ENCODE assay signal across 24 mouse cellular contexts in genomic region chr5:151201220-151201619, GRCm38 (mm10). TPM values are rescaled to one million over a fixed set of nuclear protein-coding genes. Genes with fewer than 3 reads are reported as not detected.
DNase-seq lines count a peak whose midpoint lies in the region; ATAC-seq and TF ChIP-seq lines count a peak whose summit lies in the region.
"Had no signal": no experiment of that assay in that cellular context is flagged by ENCODE, and none has a peak within 500 bp of the region (broad histone marks: within the 10 kb centered on the region; RNA-seq: fewer than 3 reads in every experiment).

No protein-coding gene starts in this region.

- H3K9me3 ChIP-seq in forebrain, postnatal 0 days (ENCODE audit: low read length): no peaks in the 10 kb centered on the region
- H3K9me3 ChIP-seq in forebrain, embryonic 13.5 days (replicated peaks): no peaks in the 10 kb centered on the region
- no peaks in the 10 kb centered on the region for H3K9me3 ChIP-seq in kidney, embryonic 14.5 days (ENCODE audit: control insufficient read depth, low read length)
- H3K9me3 ChIP-seq in kidney, embryonic 16.5 days (ENCODE audit: low read length): peaks cover 3% of the 10 kb centered on the region; the same call in 1 of the 2 replicates
- H3K9me3 ChIP-seq: embryonic facial prominence, embryonic 10.5 days; G1E had no signal

- WGBS in forebrain, postnatal 0 days: 29% methylated on average over 3 of the region's 3 CpGs
- WGBS in forebrain, embryonic 13.5 days: 55% methylated on average over 3 of the region's 3 CpGs
- WGBS in kidney, embryonic 14.5 days: 72% methylated on average over 3 of the region's 3 CpGs
- WGBS in kidney, embryonic 16.5 days: 70% methylated on average over 3 of the region's 3 CpGs

- no peaks in the 10 kb centered on the region for H3K36me3 ChIP-seq in forebrain, postnatal 0 days (ENCODE audit: insufficient read depth)
- H3K36me3 ChIP-seq in forebrain, embryonic 13.5 days (ENCODE audit: poor library complexity, severe bottlenecking): no peaks in the 10 kb centered on the region
- no peaks in the 10 kb centered on the region for H3K36me3 ChIP-seq in kidney, embryonic 14.5 days (ENCODE audit: control insufficient read depth, insufficient read depth, low read length)
- H3K36me3 ChIP-seq in kidney, embryonic 16.5 days (ENCODE audit: insufficient read depth, low read length): no peaks in the 10 kb centered on the region
- H3K36me3 ChIP-seq: embryonic facial prominence, embryonic 10.5 days; embryonic facial prominence, embryonic 12.5 days; G1E had no signal

- ATAC-seq in forebrain, postnatal 0 days: peak; percentile 23; the same call in 1 of the 2 replicates
- no peak for ATAC-seq in forebrain, embryonic 13.5 days
- ATAC-seq in kidney, embryonic 14.5 days (ENCODE audit: low FRiP score, low TSS enrichment): 0 out of 2 replicates have a peak, but pooled peaks have one; percentile 52
- ATAC-seq in kidney, embryonic 16.5 days (ENCODE audit: low FRiP score, low TSS enrichment): peak; percentile 59; the same call in 1 of the 2 replicates
- ATAC-seq: activated CD4-positive, CD25-positive, alpha-beta regulatory T cell, adult 4 months; CD4-positive, CD25-positive, alpha-beta regulatory T cell, adult 4 months; forebrain, embryonic 14.5 days; forebrain, embryonic 16.5 days; Patski had no signal

- DNase-seq in forebrain, postnatal 0 days: no peak
- no peak for DNase-seq in kidney, adult 8-10 months
- DNase-seq in kidney, adult 9 months: no peak
- DNase-seq: adrenal gland, adult 8-10 months; adrenal gland, postnatal 14 days; adrenal gland, postnatal 36 days; B cell, adult 2 months; cerebellum, adult 11-12 months; cerebellum, adult 2 months; cerebellum, adult 9-10 months; cerebellum, postnatal 10 days; cerebellum, postnatal 25 days had no signal

- no peaks in the 10 kb centered on the region for H3K27me3 ChIP-seq in forebrain, postnatal 0 days (ENCODE audit: insufficient read depth, low read length)
- H3K27me3 ChIP-seq in forebrain, embryonic 13.5 days: no peaks in the 10 kb centered on the region
- H3K27me3 ChIP-seq in kidney, embryonic 14.5 days (ENCODE audit: control insufficient read depth, insufficient read depth, low read length): no peaks in the 10 kb centered on the region
- no peaks in the 10 kb centered on the region for H3K27me3 ChIP-seq in kidney, embryonic 16.5 days (ENCODE audit: insufficient read depth, low read length)
- H3K27me3 ChIP-seq: CH12.LX; embryonic facial prominence, embryonic 12.5 days; Patski had no signal

- H3K9ac ChIP-seq in forebrain, postnatal 0 days: no peak overlapping the region
- H3K9ac ChIP-seq in forebrain, embryonic 13.5 days: no peak overlapping the region
- H3K9ac ChIP-seq in kidney, embryonic 14.5 days (ENCODE audit: low read depth, low read length): no peak overlapping the region
- H3K9ac ChIP-seq in kidney, embryonic 16.5 days (replicated peaks; ENCODE audit: low read length): no peak overlapping the region
- H3K9ac ChIP-seq: embryonic facial prominence, embryonic 12.5 days had no signal

- no peak for TF ChIP-seq CTCF in forebrain, postnatal 0 days (IDR thresholded peaks at IDR 0.05; ENCODE audit: low read depth)

- no peaks in the 10 kb centered on the region for H3K4me1 ChIP-seq in forebrain, postnatal 0 days (ENCODE audit: insufficient read depth)
- no peaks in the 10 kb centered on the region for H3K4me1 ChIP-seq in forebrain, embryonic 13.5 days
- no peaks in the 10 kb centered on the region for H3K4me1 ChIP-seq in kidney, embryonic 14.5 days (ENCODE audit: control insufficient read depth, insufficient read depth, low read length)
- H3K4me1 ChIP-seq in kidney, embryonic 16.5 days (ENCODE audit: insufficient read depth, low read length): peaks cover 3% of the 10 kb centered on the region
- H3K4me1 ChIP-seq: embryonic facial prominence, embryonic 10.5 days; embryonic facial prominence, embryonic 12.5 days had no signal

- H3K4me3 ChIP-seq in forebrain, postnatal 0 days (ENCODE audit: low read depth, low read length): no peak overlapping the region
- H3K4me3 ChIP-seq in forebrain, embryonic 13.5 days: no peak overlapping the region
- H3K4me3 ChIP-seq in kidney, embryonic 14.5 days (ENCODE audit: low read length): no peak overlapping the region
- no peak overlapping the region for H3K4me3 ChIP-seq in kidney, embryonic 16.5 days (ENCODE audit: low read length)
- H3K4me3 ChIP-seq: embryonic facial prominence, embryonic 10.5 days; embryonic facial prominence, embryonic 12.5 days had no signal

- H3K4me2 ChIP-seq in forebrain, postnatal 0 days (ENCODE audit: low read depth): no peak overlapping the region
- no peak overlapping the region for H3K4me2 ChIP-seq in forebrain, embryonic 13.5 days
- no peak overlapping the region for H3K4me2 ChIP-seq in kidney, embryonic 14.5 days (replicated peaks; ENCODE audit: low read depth, low read length)
- no peak overlapping the region for H3K4me2 ChIP-seq in kidney, embryonic 16.5 days (replicated peaks; ENCODE audit: low read depth, low read length)
- H3K4me2 ChIP-seq: embryonic facial prominence, embryonic 12.5 days had no signal

- H3K27ac ChIP-seq in forebrain, postnatal 0 days (ENCODE audit: low read depth, low read length): no peak overlapping the region
- H3K27ac ChIP-seq in forebrain, embryonic 13.5 days: no peak overlapping the region
- no peak overlapping the region for H3K27ac ChIP-seq in kidney, embryonic 14.5 days (ENCODE audit: low read depth, low read length)
- H3K27ac ChIP-seq in kidney, embryonic 16.5 days (ENCODE audit: low read length): no peak overlapping the region
- H3K27ac ChIP-seq: embryonic facial prominence, embryonic 10.5 days; embryonic facial prominence, embryonic 12.5 days had no signal

RNA-seq across cellular contexts. Expression of gene Stard13, which starts 32.4 kb away (rescaled TPM):
- total RNA-seq in forebrain, postnatal 0 days (2014; rRNA removed): 9.8 and 19.2 TPM in 2 replicates
- 1.5 and 2.6 TPM in 2 replicates for polyA plus RNA-seq in forebrain, postnatal 0 days (2015; fragmentation: Nextera tagmentation; extraction: Ambion mirVana)
- polyA plus RNA-seq in forebrain, embryonic 13.5 days (2015; fragmentation: Nextera tagmentation; extraction: Ambion mirVana): 2.4 and 4.2 TPM in 2 replicates
- polyA plus RNA-seq in kidney, embryonic 14.5 days (2014; fragmentation: Nextera tagmentation; extraction: Ambion mirVana): 6.1 and 7.4 TPM in 2 replicates
- 12.0 and 12.2 TPM in 2 replicates for polyA plus RNA-seq in kidney, embryonic 16.5 days (2015; fragmentation: Nextera tagmentation; extraction: Ambion mirVana)
- polyA plus RNA-seq: activated CD4-positive, CD25-positive, alpha-beta regulatory T cell, adult 4 months; CD4-positive, CD25-positive, alpha-beta regulatory T cell, adult 4 months; G1E had no signal
